Mouse (Mus musculus): ENCODE measurements at regions not wholly inside any gene's neighbourhood (a gene's known extent, or its start where the extent isn't known, plus 50 kb on each side); places are given as distances from the start of the nearest gene placed in this dataset.
A peak's percentile ranks its signal among the peaks of the same experiment; 100 is the strongest.
"Not testable (repeated sequence)": the region's sequence is repeated elsewhere in the genome, so short reads cannot be mapped to it uniquely, and the experiment has no call there.

DNA sequence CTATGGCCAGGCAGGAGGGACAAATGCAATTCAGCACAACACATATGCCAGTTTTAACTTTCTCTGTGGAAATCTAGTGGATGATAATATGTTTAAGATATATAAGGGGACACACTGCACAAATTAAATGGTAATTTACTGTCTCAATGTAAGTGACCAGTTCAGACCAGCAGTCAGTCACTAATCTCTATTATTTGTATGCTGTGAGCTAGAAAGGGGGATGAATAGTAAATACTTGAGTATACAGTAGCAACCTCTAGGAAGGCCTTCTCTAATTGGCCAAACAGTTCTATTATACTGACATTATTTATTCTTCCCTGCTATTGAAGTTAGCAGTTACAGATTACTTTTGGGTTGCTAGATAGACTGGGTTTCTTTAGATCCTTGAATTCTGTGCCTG, 391.2 kb downstream of the Fign start:
- DNase-seq (ENCODE audit: low spot score) = no peak

DNA sequence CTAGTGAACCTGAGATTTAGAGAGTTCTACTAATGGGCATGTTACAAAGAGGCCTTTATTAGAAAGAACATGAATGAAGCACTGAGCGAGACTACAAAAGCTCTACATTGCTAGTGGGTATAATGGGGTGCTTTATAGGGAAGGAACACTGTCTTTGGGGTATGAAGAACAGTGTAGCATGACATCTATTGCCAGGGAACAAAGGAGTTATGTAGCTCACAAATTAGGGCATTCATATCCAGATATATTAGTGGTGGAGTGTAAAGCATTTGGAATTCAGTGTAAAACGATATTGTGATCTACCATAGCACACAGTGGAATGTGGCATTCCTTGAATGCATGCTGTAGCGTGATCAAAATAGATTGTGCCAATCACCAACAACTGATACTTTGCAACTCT, 391.7 kb downstream of the Fign start:
- no peak for DNase-seq (ENCODE audit: low spot score)

DNA sequence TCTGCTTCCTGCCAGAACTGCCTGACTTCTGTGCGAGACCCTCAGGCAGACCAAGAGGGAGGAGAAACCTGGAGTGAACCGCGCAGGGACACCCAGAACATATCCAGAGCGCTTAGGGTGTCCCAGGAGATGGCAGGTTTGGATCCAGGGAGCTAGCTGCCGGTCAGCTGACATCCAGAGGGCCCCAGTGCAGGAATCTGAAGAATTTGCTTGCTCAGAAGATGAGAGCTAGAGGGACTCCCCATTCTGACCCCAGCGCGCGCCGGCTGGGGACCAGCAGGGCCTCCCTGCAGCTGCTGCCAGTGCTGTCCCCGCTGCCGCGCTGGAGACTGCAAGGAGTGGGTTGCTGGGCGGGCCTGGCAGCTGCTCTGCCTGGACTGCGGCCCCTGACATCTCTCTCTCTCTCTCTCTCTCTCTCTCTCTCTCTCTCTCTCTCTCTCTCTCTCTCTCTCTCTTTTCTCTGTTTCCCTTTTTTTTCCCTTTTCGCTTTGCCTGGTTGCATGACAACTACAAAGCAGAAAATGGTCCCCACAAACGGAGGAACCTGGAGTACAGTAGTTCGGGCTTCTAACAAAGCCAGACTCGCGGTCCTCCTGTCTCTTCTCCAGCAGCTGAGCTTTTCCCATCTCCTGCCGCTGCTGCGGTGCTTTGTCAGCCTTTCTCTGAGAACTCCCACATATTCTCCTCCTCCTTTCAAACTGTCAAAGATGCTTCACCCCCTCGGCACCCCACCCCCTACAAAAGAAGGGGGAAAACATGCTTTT, 395.3 kb downstream of the Fign start:
- DNase-seq (ENCODE audit: low spot score) = peak; percentile 49

DNA sequence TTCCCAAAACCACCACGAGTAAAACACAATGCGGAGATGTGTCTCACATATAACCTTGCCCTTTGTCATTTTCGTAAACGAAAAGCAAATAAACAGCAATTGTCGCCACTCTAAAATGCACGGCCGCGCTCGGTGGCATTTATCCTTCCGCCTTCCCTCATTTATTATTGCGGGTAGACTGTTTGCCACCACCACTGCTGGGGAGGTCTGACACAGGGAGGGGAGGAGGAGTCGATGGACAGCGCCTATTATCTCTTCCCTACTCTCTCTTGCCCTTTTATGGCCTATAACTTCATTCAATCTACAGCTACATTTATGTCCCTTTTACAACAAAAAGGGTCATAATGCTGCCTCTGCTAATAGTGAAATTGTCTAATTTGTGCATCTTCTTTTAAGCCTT, 396.0 kb downstream of the Fign start:
- no peak for DNase-seq (ENCODE audit: low spot score)

DNA sequence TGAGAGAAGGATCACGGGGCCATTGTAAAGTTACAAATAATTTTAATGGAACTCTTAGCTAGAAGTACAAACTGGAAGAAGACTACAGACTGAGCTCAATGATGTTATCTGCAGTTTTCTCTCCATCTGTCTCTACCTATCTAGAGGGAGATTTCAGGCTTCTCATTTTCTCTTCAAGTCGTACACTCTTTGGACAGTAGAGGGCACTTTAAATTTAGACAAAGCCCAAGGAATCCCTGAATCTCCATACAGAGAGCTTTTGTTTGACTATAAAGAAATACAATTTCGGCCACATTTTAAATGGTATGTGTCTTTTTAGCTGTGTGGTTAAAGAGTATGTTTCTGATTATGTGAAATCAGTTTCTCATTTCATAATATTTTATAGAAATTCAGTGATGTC, 397.6 kb downstream of the Fign start:
- no peak for DNase-seq (ENCODE audit: low spot score)

DNA sequence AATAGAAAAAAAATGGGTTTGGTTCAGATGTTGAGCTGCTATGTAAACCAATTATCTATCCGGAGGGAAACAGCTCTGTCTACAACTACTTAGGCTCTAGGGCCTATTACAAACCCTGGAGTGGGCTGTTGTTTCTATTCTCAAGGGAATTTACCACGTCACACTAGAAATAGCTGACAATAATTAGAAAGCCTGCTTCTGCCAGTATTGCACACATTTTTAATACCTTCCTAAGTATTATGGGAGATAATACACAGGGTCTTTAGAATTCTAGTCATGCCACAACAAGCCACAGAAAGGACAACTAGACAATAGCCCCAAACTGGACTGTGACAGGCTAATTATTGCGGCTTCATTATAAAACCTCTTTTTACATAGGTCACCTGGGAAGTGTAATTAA, 428.1 kb downstream of the Fign start:
- no peak for DNase-seq (ENCODE audit: low spot score)

DNA sequence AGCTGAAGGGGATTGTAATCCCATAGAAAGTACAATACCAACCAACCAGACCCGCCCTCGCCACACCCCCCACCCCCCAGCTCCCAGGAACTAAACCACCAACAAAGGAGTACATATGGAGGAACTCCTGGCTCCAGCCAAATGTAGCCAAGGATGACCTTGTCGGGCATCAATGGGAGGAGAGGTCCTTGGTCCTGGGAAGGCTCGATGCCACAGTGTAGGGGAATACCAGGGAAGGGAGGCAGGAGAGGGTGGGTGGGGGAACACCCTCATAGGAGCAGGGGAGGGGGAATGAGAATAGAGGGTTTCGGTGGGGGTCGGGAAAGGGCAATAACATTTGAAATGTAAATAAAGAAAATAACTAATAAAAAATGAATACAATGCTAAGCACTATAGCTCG, 429.1 kb downstream of the Fign start:
- no peak for DNase-seq (ENCODE audit: low spot score)

DNA sequence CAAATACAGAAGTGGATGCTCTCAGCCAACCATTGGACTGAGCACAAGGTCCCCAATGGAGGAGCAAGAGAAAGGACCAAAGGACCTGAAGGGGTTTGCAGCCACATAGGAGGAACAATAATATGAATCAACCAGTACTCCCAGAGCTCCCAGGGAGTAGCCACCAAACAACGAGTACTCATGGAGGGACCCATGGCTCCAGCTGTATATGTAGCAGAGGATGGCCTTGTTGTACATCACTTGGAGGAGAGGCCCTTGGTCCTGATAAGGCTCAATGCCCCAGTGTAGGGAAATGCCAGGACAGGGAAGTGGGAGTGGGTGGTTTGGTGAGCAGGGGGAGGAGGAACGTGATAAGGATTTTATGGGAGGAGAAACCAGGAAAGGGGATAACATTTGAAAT, 437.9 kb downstream of the Fign start:
- not testable (repeated sequence) for DNase-seq (ENCODE audit: low spot score)
